Mouse (Mus musculus) cortical plate, adult 2 months (tissue): ENCODE measurements around the gene Fam227b. TPM values are rescaled to one million over a fixed set of nuclear protein-coding genes. Genes with fewer than 3 reads are reported as not detected.

Experiments used
- H3K27ac ChIP-seq: fragments of 200-500 bp; 2 replicates; pipeline ENCODE4 v1.5.1; 2012; ENCODE audit warnings: low read length, control low read depth, inconsistent platforms; ENCODE audit not compliant: insufficient read depth
- H3K4me1 ChIP-seq: fragments of 200-500 bp; 2 replicates; pipeline ENCODE4 v1.6.1; 2011; ENCODE audit warnings: low read length; ENCODE audit not compliant: control insufficient read depth, insufficient read depth
- H3K4me3 ChIP-seq: fragments of 200-500 bp; 2 replicates; pipeline ENCODE4 v1.5.1; 2011; ENCODE audit warnings: mild to moderate bottlenecking, low read length, control low read depth; ENCODE audit not compliant: insufficient read depth
- CTCF ChIP-seq: fragments of 200-500 bp; IDR thresholded peaks from 2 replicates; pipeline ENCODE4 v1.5.1; 2011; ENCODE audit warnings: mild to moderate bottlenecking, control low read depth, low read length; ENCODE audit not compliant: insufficient read depth; ENCODE audit errors: extremely low read depth
- POLR2A ChIP-seq: fragments of 200-500 bp; IDR thresholded peaks from 2 replicates; pipeline ENCODE4 v1.6.1; 2011; ENCODE audit warnings: mild to moderate bottlenecking, low read length, control low read depth; ENCODE audit not compliant: insufficient read depth; ENCODE audit errors: extremely low read depth
- polyA plus RNA-seq: library from polyadenylated mRNA; depleted of rRNA; stranded (reverse); fragments of >200 nt; gene quantifications from 2 replicates; pipeline ENCODE4 v1.2.3, GENCODE M21; 2012; rRNA removed

Gene Fam227b
- 0.06 and 0.08 TPM in 2 replicates for polyA plus RNA-seq

GRCm38 (mm10) chr2:126151855-126152571 lies at the start of gene Fam227b, which contains the start of gene Dtwd1:
Fam227b (minus strand) TSS chr2:126152004.
Dtwd1 (plus strand) TSS chr2:126152141.
- no peaks in the 10 kb centered on the region for H3K4me1 ChIP-seq
- peak within 1 kb of the TSS; percentile 72 for H3K4me3 ChIP-seq
- peak within 1 kb of the TSS; percentile 65; the same call in 1 of the 2 replicates for H3K27ac ChIP-seq
- TF ChIP-seq POLR2A, result peak; percentile 68; the same call in 1 of the 2 replicates
- TF ChIP-seq CTCF, result no peak

GRCm38 (mm10) chr2:126198971-126199370 lies 47.2 kb upstream of the Fam227b start:
- Histone ChIP-seq H3K4me1 (no peaks in the 10 kb centered on the region), H3K4me3 (no peak overlapping the region), H3K27ac (no peak overlapping the region)
- no peak for TF ChIP-seq POLR2A
- TF ChIP-seq CTCF, result no peak

GRCm38 (mm10) chr2:126195631-126196356 lies 44.0 kb upstream of the Fam227b start:
- TF ChIP-seq CTCF, result no peak
- Histone ChIP-seq H3K4me3 (no peak overlapping the region), H3K27ac (no peak overlapping the region), H3K4me1 (no peaks in the 10 kb centered on the region)

GRCm38 (mm10) chr2:126192129-126192528 lies 40.3 kb upstream of the Fam227b start:
- no peaks in the 10 kb centered on the region for H3K4me1 ChIP-seq
- no peak overlapping the region for H3K27ac ChIP-seq
- no peak overlapping the region for H3K4me3 ChIP-seq
- TF ChIP-seq CTCF, result no peak
- no peak for TF ChIP-seq POLR2A

- Histone ChIP-seq H3K27ac (no peak overlapping the region), H3K4me1 (no peaks in the 10 kb centered on the region), H3K4me3 (no peak overlapping the region)
- no peak for TF ChIP-seq POLR2A
- no peak for TF ChIP-seq CTCF
Observed at GRCm38 (mm10) chr2:126191306-126191705, 39.5 kb upstream of the Fam227b start.

- Histone ChIP-seq H3K4me1 (no peaks in the 10 kb centered on the region), H3K4me3 (no peak overlapping the region), H3K27ac (no peak overlapping the region)
- no peak for TF ChIP-seq POLR2A
- no peak for TF ChIP-seq CTCF
Observed at GRCm38 (mm10) chr2:126171427-126171826, 19.6 kb upstream of the Fam227b start.

GRCm38 (mm10) chr2:126166848-126167617 lies 15.2 kb upstream of the Fam227b start:
- no peak for TF ChIP-seq CTCF
- no peaks in the 10 kb centered on the region for H3K4me1 ChIP-seq
- no peak overlapping the region for H3K27ac ChIP-seq
- H3K4me3 ChIP-seq, result no peak overlapping the region

- Histone ChIP-seq H3K4me1 (no peaks in the 10 kb centered on the region), H3K4me3 (no peak overlapping the region), H3K27ac (no peak overlapping the region)
- no peak for TF ChIP-seq CTCF
- TF ChIP-seq POLR2A, result no peak
Observed at GRCm38 (mm10) chr2:126166335-126166734, 14.5 kb upstream of the Fam227b start.

GRCm38 (mm10) chr2:126165277-126166018 lies 13.6 kb upstream of the Fam227b start:
- Histone ChIP-seq H3K4me3 (no peak overlapping the region), H3K27ac (no peak overlapping the region), H3K4me1 (no peaks in the 10 kb centered on the region)
- TF ChIP-seq POLR2A (no peak), CTCF (no peak)
